Mouse (Mus musculus): ENCODE measurements around the gene Zfp691. TPM values are rescaled to one million over a fixed set of nuclear protein-coding genes. Genes with fewer than 3 reads are reported as not detected.
A peak's percentile ranks its signal among the peaks of the same experiment; 100 is the strongest.

Gene Zfp691
- polyA plus RNA-seq, 1 experiment from 2014 or later = 2.9 TPM

GRCm38 (mm10) chr4:119167068-119167467 lies 6.9 kb downstream of the Zfp691 start:
- WGBS (ENCODE audit: insufficient replicate concordance) = 75% methylated on average over 4 of the region's 4 CpGs
- H3K4me1 ChIP-seq (replicated peaks) = peaks cover 10% of the 10 kb centered on the region; the same call in 1 of the 2 replicates

GRCm38 (mm10) chr4:119165916-119166315 lies 8.1 kb downstream of the Zfp691 start:
- ATAC-seq (ENCODE audit: low read depth) (peak; percentile 53; the same call in 1 of the 2 replicates), DNase-seq (no peak)
- H3K9ac ChIP-seq = no peak overlapping the region
- 29% methylated on average over 7 of the region's 7 CpGs for WGBS (ENCODE audit: insufficient replicate concordance)
- H3K36me3 ChIP-seq = peaks cover 23% of the 10 kb centered on the region
- H3K27me3 ChIP-seq = no peaks in the 10 kb centered on the region
- H3K4me3 ChIP-seq (replicated peaks) = no peak overlapping the region
- no peak overlapping the region for H3K4me2 ChIP-seq
- H3K27ac ChIP-seq = no peak overlapping the region
- H3K9me3 ChIP-seq (replicated peaks) = no peaks in the 10 kb centered on the region
- 0 out of 2 replicates have a peak, but pooled peaks cover 5% of the 10 kb centered on the region for H3K4me1 ChIP-seq (replicated peaks)

More at GRCm38 (mm10) chr4:119167068-119167467, 6.9 kb downstream of the Zfp691 start:
- H3K36me3 ChIP-seq = peaks cover 26% of the 10 kb centered on the region
- no peaks in the 10 kb centered on the region for H3K27me3 ChIP-seq
- H3K9me3 ChIP-seq (replicated peaks) = no peaks in the 10 kb centered on the region
- no peak overlapping the region for H3K27ac ChIP-seq
- H3K4me2 ChIP-seq = no peak overlapping the region
- H3K4me3 ChIP-seq (replicated peaks) = no peak overlapping the region
- H3K9ac ChIP-seq = no peak overlapping the region
- no peak for ATAC-seq (ENCODE audit: low read depth)
- no peak for DNase-seq

- no peak for ATAC-seq (ENCODE audit: low read depth)
- WGBS (ENCODE audit: insufficient replicate concordance) = 58% methylated on average over 4 of the region's 4 CpGs
Observed at GRCm38 (mm10) chr4:119162990-119163389, 11.0 kb downstream of the Zfp691 start.

GRCm38 (mm10) chr4:119161358-119161757 lies 12.6 kb downstream of the Zfp691 start:
- ATAC-seq (ENCODE audit: low read depth) = no peak

More at GRCm38 (mm10) chr4:119162990-119163389, 11.0 kb downstream of the Zfp691 start:
- Histone ChIP-seq H3K9ac (no peak overlapping the region), H3K4me3 (replicated peaks) (no peak overlapping the region), H3K4me1 (replicated peaks) (0 out of 2 replicates have a peak, but pooled peaks cover 5% of the 10 kb centered on the region), H3K27ac (no peak overlapping the region), H3K27me3 (no peaks in the 10 kb centered on the region), H3K4me2 (no peak overlapping the region), H3K36me3 (no peaks in the 10 kb centered on the region), H3K9me3 (replicated peaks) (no peaks in the 10 kb centered on the region)
- no peak for DNase-seq

GRCm38 (mm10) chr4:119157891-119158290 lies 16.1 kb downstream of the Zfp691 start:
- Histone ChIP-seq H3K27ac (no peak overlapping the region), H3K4me2 (no peak overlapping the region), H3K9me3 (replicated peaks) (no peaks in the 10 kb centered on the region), H3K4me1 (replicated peaks) (no peaks in the 10 kb centered on the region), H3K9ac (no peak overlapping the region), H3K36me3 (no peaks in the 10 kb centered on the region), H3K27me3 (no peaks in the 10 kb centered on the region), H3K4me3 (replicated peaks) (no peak overlapping the region)
- no peak for DNase-seq
- 64% methylated on average over 5 of the region's 5 CpGs for WGBS (ENCODE audit: insufficient replicate concordance)
- no peak for ATAC-seq (ENCODE audit: low read depth)

More at GRCm38 (mm10) chr4:119161358-119161757, 12.6 kb downstream of the Zfp691 start:
- Histone ChIP-seq H3K4me3 (replicated peaks) (no peak overlapping the region), H3K4me2 (no peak overlapping the region), H3K27ac (no peak overlapping the region), H3K9me3 (replicated peaks) (no peaks in the 10 kb centered on the region), H3K36me3 (no peaks in the 10 kb centered on the region), H3K4me1 (replicated peaks) (no peaks in the 10 kb centered on the region), H3K9ac (no peak overlapping the region), H3K27me3 (no peaks in the 10 kb centered on the region)
- WGBS (ENCODE audit: insufficient replicate concordance) = 66% methylated on average over 3 of the region's 3 CpGs
- DNase-seq = no peak

- no peak overlapping the region for H3K4me3 ChIP-seq (replicated peaks)
- no peaks in the 10 kb centered on the region for H3K4me1 ChIP-seq (replicated peaks)
- H3K27me3 ChIP-seq = no peaks in the 10 kb centered on the region
- no peaks in the 10 kb centered on the region for H3K9me3 ChIP-seq (replicated peaks)
- no peak overlapping the region for H3K27ac ChIP-seq
- no peaks in the 10 kb centered on the region for H3K36me3 ChIP-seq
- no peak overlapping the region for H3K9ac ChIP-seq
- WGBS (ENCODE audit: insufficient replicate concordance) = 12% methylated on average over 2 of the region's 2 CpGs
- DNase-seq (no peak), ATAC-seq (ENCODE audit: low read depth) (no peak)
- no peak overlapping the region for H3K4me2 ChIP-seq
Observed at GRCm38 (mm10) chr4:119157186-119157585, 16.8 kb downstream of the Zfp691 start.

GRCm38 (mm10) chr4:119148741-119149140 lies 25.3 kb downstream of the Zfp691 start:
- Histone ChIP-seq H3K27ac (no peak overlapping the region), H3K36me3 (no peaks in the 10 kb centered on the region), H3K4me1 (replicated peaks) (no peaks in the 10 kb centered on the region), H3K9ac (no peak overlapping the region), H3K27me3 (peaks cover 10% of the 10 kb centered on the region), H3K9me3 (replicated peaks) (0 out of 2 replicates have a peak, but pooled peaks cover 4% of the 10 kb centered on the region), H3K4me3 (replicated peaks) (no peak overlapping the region), H3K4me2 (no peak overlapping the region)
- DNase-seq (no peak), ATAC-seq (ENCODE audit: low read depth) (no peak)
- WGBS (ENCODE audit: insufficient replicate concordance) = 59% methylated on average over 11 of the region's 11 CpGs

- Histone ChIP-seq H3K27ac (no peak overlapping the region), H3K27me3 (peaks cover 17% of the 10 kb centered on the region), H3K36me3 (no peaks in the 10 kb centered on the region), H3K4me2 (no peak overlapping the region), H3K9me3 (replicated peaks) (0 out of 2 replicates have a peak, but pooled peaks cover 4% of the 10 kb centered on the region), H3K4me3 (replicated peaks) (no peak overlapping the region), H3K4me1 (replicated peaks) (peaks cover 3% of the 10 kb centered on the region), H3K9ac (no peak overlapping the region)
- WGBS (ENCODE audit: insufficient replicate concordance) = 70% methylated on average over 5 of the region's 5 CpGs
- DNase-seq (no peak), ATAC-seq (ENCODE audit: low read depth) (no peak)
Observed at GRCm38 (mm10) chr4:119147347-119147746, 26.6 kb downstream of the Zfp691 start.

GRCm38 (mm10) chr4:119146816-119147215 lies 27.2 kb downstream of the Zfp691 start:
- WGBS (ENCODE audit: insufficient replicate concordance) = 81% methylated on average over 7 of the region's 7 CpGs
- Histone ChIP-seq H3K4me1 (replicated peaks) (peaks cover 4% of the 10 kb centered on the region), H3K9me3 (replicated peaks) (0 out of 2 replicates have a peak, but pooled peaks cover 4% of the 10 kb centered on the region), H3K4me2 (no peak overlapping the region), H3K9ac (no peak overlapping the region), H3K4me3 (replicated peaks) (no peak overlapping the region), H3K27me3 (peaks cover 18% of the 10 kb centered on the region), H3K36me3 (no peaks in the 10 kb centered on the region), H3K27ac (no peak overlapping the region)
- no peak for ATAC-seq (ENCODE audit: low read depth)
- DNase-seq = no peak

- WGBS (ENCODE audit: insufficient replicate concordance) = 27% methylated on average over 24 of the region's 24 CpGs
- peak overlapping the region; percentile 44 for H3K4me2 ChIP-seq
- peaks cover 14% of the 10 kb centered on the region for H3K27me3 ChIP-seq
- H3K9ac ChIP-seq = peak overlapping the region; percentile 42; the same call in 1 of the 2 replicates
- peak; percentile 79 for DNase-seq
- H3K9me3 ChIP-seq (replicated peaks) = 0 out of 2 replicates have a peak, but pooled peaks cover 4% of the 10 kb centered on the region
- no peak overlapping the region for H3K27ac ChIP-seq
- no peak overlapping the region for H3K4me3 ChIP-seq (replicated peaks)
- peaks cover 18% of the 10 kb centered on the region for H3K36me3 ChIP-seq
- peak; percentile 51 for ATAC-seq (ENCODE audit: low read depth)
- H3K4me1 ChIP-seq (replicated peaks) = peaks cover 31% of the 10 kb centered on the region
Observed at GRCm38 (mm10) chr4:119142230-119142871, 31.6 kb downstream of the Zfp691 start.

GRCm38 (mm10) chr4:119141191-119141590 lies 32.8 kb downstream of the Zfp691 start:
- ATAC-seq (ENCODE audit: low read depth) = 0 out of 2 replicates have a peak, but pooled peaks have one; percentile 13
- WGBS (ENCODE audit: insufficient replicate concordance) = 58% methylated on average over 10 of the region's 10 CpGs
- Histone ChIP-seq H3K9me3 (replicated peaks) (0 out of 2 replicates have a peak, but pooled peaks cover 4% of the 10 kb centered on the region), H3K27me3 (peaks cover 14% of the 10 kb centered on the region), H3K36me3 (peaks cover 29% of the 10 kb centered on the region), H3K27ac (peak overlapping the region; percentile 2), H3K4me2 (no peak overlapping the region), H3K4me1 (replicated peaks) (peaks cover 43% of the 10 kb centered on the region), H3K4me3 (replicated peaks) (no peak overlapping the region), H3K9ac (no peak overlapping the region)
- DNase-seq = no peak
